Mouse (Mus musculus) forebrain, embryonic 11.5 days (tissue): Measurements from ENCODE around the gene Astn1. TPM values are rescaled to one million over a fixed set of nuclear protein-coding genes. Genes with fewer than 3 reads are reported as not detected.

Experiments used
- ATAC-seq: fragments of 200-750 bp; cut with Nextera tagmentation; replicated peaks from 2 replicates; pipeline ENCODE4 v1.8.0; 2017; ENCODE audit warnings: moderate TSS enrichment; ENCODE audit not compliant: low FRiP score
- DNase-seq: peaks from one replicate; pipeline ENCODE4 v3.0.0-alpha.2; 2017; ENCODE audit warnings: low spot score
- H3K27ac ChIP-seq: fragments of 300-500 bp; sonication (generic); 2 replicates; pipeline ENCODE4 v1.5.1; 2014; ENCODE audit warnings: low read depth, low read length
- H3K27me3 ChIP-seq: fragments of 300-500 bp; sonication (generic); 2 replicates; pipeline ENCODE4 v1.6.1; 2014; ENCODE audit warnings: mild to moderate bottlenecking, low read length, mixed read lengths; ENCODE audit not compliant: control insufficient read depth, insufficient read depth
- H3K36me3 ChIP-seq: fragments of 300-500 bp; sonication (generic); 2 replicates; pipeline ENCODE4 v1.6.1; 2014; ENCODE audit warnings: mild to moderate bottlenecking, low read length, moderate library complexity, mixed read lengths; ENCODE audit not compliant: control insufficient read depth, insufficient read depth
- H3K4me1 ChIP-seq: fragments of 300-500 bp; sonication (generic); replicated peaks from 2 replicates; pipeline ENCODE4 v1.6.1; 2014; ENCODE audit warnings: low read length, mixed read lengths; ENCODE audit not compliant: control insufficient read depth, insufficient read depth
- H3K4me2 ChIP-seq: fragments of 300-500 bp; sonication (generic); 2 replicates; pipeline ENCODE4 v1.6.1; 2014; ENCODE audit warnings: low read depth, mild to moderate bottlenecking, low read length, moderate library complexity, mixed read lengths; ENCODE audit not compliant: severe bottlenecking
- H3K4me3 ChIP-seq: fragments of 300-500 bp; sonication (generic); 2 replicates; pipeline ENCODE4 v1.5.1; 2014; ENCODE audit warnings: low read depth, low read length
- H3K9ac ChIP-seq: fragments of 300-500 bp; sonication (generic); 2 replicates; pipeline ENCODE4 v1.6.1; 2014; ENCODE audit warnings: low read length
- H3K9me3 ChIP-seq: fragments of 300-500 bp; sonication (generic); 2 replicates; pipeline ENCODE4 v1.6.1; 2016; ENCODE audit warnings: low read length, mixed read lengths; ENCODE audit not compliant: control insufficient read depth
- WGBS: fragments of 180-500 bp; shearing (Covaris S2); extraction: QIAGEN DNeasy Blood & Tissue Kit; methylation state at CpG from one replicate; pipeline ENCODE4 v1.1.7; 2014; 5-methylcytosine and 5-hydroxymethylcytosine counted together
- polyA plus RNA-seq: library from polyadenylated mRNA; unstranded; fragments of >200 nt; fragmentation: Nextera tagmentation; extraction: Ambion mirVana; gene quantifications from 2 replicates; pipeline ENCODE4 v1.2.1, GENCODE M21; 2014

Gene Astn1
- polyA plus RNA-seq, 1 experiment from 2014 or later: 19.5 TPM

DNA sequence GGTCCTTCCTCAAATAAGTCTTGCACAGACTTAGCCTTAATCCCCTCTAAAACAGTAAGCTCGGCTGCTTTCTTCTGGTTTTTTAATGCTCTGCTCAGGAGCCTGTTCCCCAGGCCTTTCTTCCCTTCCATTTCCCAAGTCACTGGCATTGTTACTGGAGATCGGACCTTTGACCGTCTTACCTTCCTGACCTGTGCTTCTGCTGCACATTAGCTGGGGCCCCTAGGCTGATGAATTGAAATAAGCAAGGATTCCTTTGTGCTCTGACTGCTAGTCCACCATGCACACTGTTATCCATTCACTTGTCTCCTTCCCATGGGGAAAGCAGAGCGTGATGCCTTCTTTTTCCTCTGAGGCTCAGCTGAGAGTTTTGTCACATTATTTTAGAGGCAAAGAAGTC lies 255.9 kb downstream of the Astn1 start:
- no peak overlapping the region for H3K4me3 ChIP-seq
- ATAC-seq: no peak
- no peaks in the 10 kb centered on the region for H3K27me3 ChIP-seq
- no peaks in the 10 kb centered on the region for H3K4me1 ChIP-seq
- no peak overlapping the region for H3K9ac ChIP-seq
- no peak overlapping the region for H3K4me2 ChIP-seq
- no peaks in the 10 kb centered on the region for H3K9me3 ChIP-seq
- WGBS: 32% methylated on average over 4 of the region's 4 CpGs
- no peak overlapping the region for H3K27ac ChIP-seq
- no peaks in the 10 kb centered on the region for H3K36me3 ChIP-seq
- DNase-seq: no peak

DNA sequence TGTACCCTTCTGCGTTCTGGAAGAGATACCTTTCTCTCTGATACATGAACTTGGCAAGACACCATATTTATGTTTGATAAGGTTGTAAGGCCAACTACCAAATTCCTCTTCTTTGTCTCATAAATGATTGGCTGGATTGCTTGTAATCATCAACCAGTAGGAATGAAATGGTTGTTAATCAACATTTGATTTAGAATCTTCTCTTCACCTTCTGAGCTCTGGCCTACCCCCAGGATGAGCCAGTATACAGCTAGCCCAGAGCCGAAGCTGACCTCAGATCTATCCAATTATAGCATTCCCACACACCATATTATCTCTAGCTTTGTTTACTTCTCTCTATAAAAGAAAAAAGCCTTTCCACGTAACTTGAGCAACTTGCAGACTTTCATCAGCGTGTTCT lies 270.9 kb downstream of the Astn1 start:
- no peaks in the 10 kb centered on the region for H3K4me1 ChIP-seq
- no peak overlapping the region for H3K27ac ChIP-seq
- H3K9me3 ChIP-seq: no peaks in the 10 kb centered on the region
- 82% methylated on average over 4 of the region's 4 CpGs for WGBS
- H3K36me3 ChIP-seq: no peaks in the 10 kb centered on the region
- H3K4me3 ChIP-seq: no peak overlapping the region
- no peak overlapping the region for H3K9ac ChIP-seq
- ATAC-seq: no peak
- DNase-seq: no peak
- no peaks in the 10 kb centered on the region for H3K27me3 ChIP-seq
- no peak overlapping the region for H3K4me2 ChIP-seq

DNA sequence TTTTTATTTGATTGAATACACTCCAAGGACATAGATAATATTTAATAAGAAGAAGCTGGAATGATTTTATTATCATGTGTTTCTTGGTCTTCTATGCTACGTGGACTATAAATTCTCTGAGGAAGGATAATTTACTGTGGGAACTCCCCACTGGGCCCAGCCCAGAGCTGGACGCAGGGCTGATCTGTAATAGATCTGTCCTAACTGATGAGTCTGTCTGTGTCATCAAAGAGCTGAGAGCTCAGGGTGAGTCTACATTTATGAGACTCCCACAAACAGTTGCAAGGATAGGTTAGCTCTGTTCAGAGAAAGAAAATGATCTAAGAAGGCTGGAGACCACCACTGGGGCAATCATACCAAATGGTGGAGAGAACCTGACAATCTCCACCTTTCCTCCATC lies 271.4 kb downstream of the Astn1 start:
- no peaks in the 10 kb centered on the region for H3K9me3 ChIP-seq
- H3K36me3 ChIP-seq: no peaks in the 10 kb centered on the region
- no peak for ATAC-seq
- WGBS: 86% methylated on average over 2 of the region's 2 CpGs
- H3K9ac ChIP-seq: no peak overlapping the region
- no peak overlapping the region for H3K4me2 ChIP-seq
- H3K4me3 ChIP-seq: no peak overlapping the region
- no peaks in the 10 kb centered on the region for H3K4me1 ChIP-seq
- DNase-seq: no peak
- H3K27ac ChIP-seq: no peak overlapping the region
- no peaks in the 10 kb centered on the region for H3K27me3 ChIP-seq

DNA sequence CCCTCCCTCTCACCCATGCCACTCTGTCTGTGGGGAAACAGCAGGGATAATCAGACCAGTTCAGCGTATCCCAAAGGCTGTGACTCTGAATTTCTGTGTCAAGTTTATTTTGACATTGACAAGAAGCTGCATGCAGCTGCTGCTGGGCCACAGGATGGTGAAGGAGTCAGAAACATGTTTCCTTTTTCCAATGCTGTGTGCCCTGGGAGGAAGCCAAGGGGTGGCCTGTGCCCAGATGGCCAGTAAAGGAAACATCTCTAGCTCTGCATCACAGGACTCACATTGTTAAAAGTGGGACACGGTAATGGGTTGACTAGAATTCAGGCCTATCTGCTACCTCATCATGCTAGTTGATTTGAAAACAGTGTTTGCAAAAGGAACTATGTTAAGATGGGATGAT lies 279.2 kb downstream of the Astn1 start:
- Histone ChIP-seq H3K27ac (no peak overlapping the region), H3K4me1 (no peaks in the 10 kb centered on the region), H3K9ac (no peak overlapping the region), H3K4me2 (no peak overlapping the region), H3K27me3 (no peaks in the 10 kb centered on the region), H3K36me3 (no peaks in the 10 kb centered on the region), H3K9me3 (no peaks in the 10 kb centered on the region), H3K4me3 (no peak overlapping the region)
- no peak for ATAC-seq
- DNase-seq: no peak
- WGBS: 88% methylated on average over 2 of the region's 2 CpGs

DNA sequence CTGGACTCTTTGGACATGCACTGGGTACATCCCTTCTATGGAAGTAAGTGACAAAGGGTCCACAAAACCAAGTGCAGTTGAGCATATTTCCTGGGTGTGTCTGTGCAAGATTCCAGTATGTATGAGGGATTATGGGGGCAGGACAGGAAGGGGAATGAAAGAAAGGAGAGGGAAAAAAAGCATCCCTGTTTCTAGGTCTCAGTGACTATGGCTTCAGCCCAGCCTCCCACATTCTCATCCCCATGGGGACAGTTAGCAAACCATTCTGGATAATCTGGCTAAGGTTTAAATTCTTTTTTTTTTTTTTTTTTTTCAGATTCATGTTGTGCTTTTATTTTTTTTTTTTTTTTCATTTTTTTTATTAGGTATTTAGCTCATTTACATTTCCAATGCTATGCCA lies 280.2 kb downstream of the Astn1 start:
- H3K27me3 ChIP-seq: no peaks in the 10 kb centered on the region
- ATAC-seq (no peak), DNase-seq (no peak)
- H3K9me3 ChIP-seq: no peaks in the 10 kb centered on the region
- no peaks in the 10 kb centered on the region for H3K36me3 ChIP-seq
- no peaks in the 10 kb centered on the region for H3K4me1 ChIP-seq
- H3K9ac ChIP-seq: no peak overlapping the region
- H3K27ac ChIP-seq: no peak overlapping the region
- no peak overlapping the region for H3K4me2 ChIP-seq
- H3K4me3 ChIP-seq: no peak overlapping the region

DNA sequence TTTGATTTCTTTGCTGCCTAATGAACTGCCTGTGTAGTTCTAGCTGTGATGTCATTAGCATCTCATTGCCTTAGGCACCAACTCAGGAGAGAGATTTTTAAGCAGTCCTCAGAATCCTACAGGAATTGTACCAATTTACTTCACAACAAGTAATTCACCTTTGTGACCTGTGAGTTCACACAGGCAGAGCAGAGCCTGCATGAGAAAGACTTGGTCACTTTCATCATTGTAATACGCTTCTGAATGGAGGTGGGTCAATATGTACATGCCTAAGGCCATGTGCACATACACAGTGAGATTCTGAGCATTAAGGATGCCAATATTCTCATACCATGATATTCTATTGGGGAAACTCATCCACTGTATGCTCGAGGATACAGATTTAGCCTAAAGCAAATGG lies 290.7 kb downstream of the Astn1 start:
- no peaks in the 10 kb centered on the region for H3K27me3 ChIP-seq
- no peaks in the 10 kb centered on the region for H3K4me1 ChIP-seq
- ATAC-seq (no peak), DNase-seq (no peak)
- WGBS: 79% methylated on average over 2 of the region's 2 CpGs
- no peak overlapping the region for H3K9ac ChIP-seq
- H3K4me3 ChIP-seq: no peak overlapping the region
- H3K4me2 ChIP-seq: no peak overlapping the region
- H3K27ac ChIP-seq: no peak overlapping the region
- no peaks in the 10 kb centered on the region for H3K36me3 ChIP-seq
- H3K9me3 ChIP-seq: no peaks in the 10 kb centered on the region

DNA sequence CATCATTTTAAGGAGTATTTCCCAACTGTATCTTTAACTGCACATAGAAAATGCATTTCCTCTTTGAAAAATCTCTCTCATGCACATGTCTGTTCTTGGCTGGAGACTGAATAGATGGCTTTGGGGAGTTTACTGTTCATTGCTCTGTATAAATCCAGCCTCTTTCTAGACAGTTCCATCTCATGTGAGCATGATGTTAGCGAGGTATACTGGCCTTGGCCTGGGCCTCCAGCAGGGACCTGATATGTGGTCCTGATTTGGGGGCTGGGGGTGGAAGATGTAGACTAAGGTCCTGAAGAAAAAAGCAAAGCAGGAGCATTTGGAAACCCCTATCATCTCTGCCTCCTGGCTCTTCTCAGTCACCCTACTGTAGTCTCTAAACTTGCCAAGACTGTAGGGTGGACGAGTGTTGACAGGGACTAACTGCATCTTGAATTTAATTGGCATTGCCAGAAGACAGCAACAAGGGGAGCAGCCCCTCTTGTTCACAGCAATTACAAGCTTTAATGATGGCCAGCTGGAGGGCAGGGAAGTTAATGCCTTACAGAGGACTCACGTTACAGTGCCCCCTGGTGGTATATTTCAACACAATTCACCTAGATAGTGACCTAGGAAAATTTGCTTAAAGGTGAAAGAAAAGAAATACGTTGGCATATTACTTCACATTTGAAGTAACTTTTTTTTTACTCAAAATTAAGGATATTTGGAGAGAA lies 291.9 kb downstream of the Astn1 start:
- ATAC-seq (peak; percentile 73; the same call in 1 of the 2 replicates), DNase-seq (peak; percentile 56)
- Histone ChIP-seq H3K4me1 (no peaks in the 10 kb centered on the region), H3K36me3 (no peaks in the 10 kb centered on the region), H3K27me3 (no peaks in the 10 kb centered on the region), H3K9me3 (no peaks in the 10 kb centered on the region), H3K4me2 (no peak overlapping the region), H3K27ac (no peak overlapping the region), H3K4me3 (no peak overlapping the region), H3K9ac (no peak overlapping the region)
- 29% methylated on average over 4 of the region's 4 CpGs for WGBS

DNA sequence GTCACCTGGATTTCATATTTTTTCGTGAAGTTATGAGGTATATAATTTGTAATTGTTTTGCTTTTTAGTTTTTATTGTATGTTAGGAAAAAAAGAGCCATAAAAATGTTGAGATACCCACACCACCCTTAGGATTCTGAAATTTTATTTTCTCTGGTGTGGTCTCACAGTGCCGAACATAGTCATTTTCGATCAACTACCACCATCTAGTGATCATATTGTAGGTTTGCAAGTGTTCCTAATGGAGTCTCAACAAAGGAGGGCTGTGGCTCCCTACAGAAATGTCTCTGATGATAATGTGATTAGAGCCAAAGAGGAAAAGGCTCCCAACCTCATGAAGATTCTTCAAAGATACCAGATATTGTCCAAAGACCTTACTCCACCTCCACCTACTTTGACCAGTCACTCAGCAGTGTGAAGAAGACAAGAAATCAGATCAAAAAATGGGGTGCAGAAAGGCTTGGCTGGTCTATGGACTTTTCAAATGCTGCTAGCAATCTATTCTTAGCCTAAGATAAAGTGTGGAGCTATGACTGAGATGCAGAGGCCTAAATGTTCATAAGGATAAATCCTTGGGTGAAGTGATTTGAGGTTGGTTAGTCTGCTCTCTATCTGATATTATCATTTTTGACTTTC lies 292.6 kb downstream of the Astn1 start:
- H3K4me1 ChIP-seq: no peaks in the 10 kb centered on the region
- no peak overlapping the region for H3K9ac ChIP-seq
- no peak overlapping the region for H3K4me3 ChIP-seq
- no peak overlapping the region for H3K4me2 ChIP-seq
- H3K27me3 ChIP-seq: no peaks in the 10 kb centered on the region
- no peak for DNase-seq
- H3K27ac ChIP-seq: no peak overlapping the region
- ATAC-seq: peak; percentile 82
- no peaks in the 10 kb centered on the region for H3K36me3 ChIP-seq
- 58% methylated on average over 3 of the region's 3 CpGs for WGBS
- no peaks in the 10 kb centered on the region for H3K9me3 ChIP-seq

DNA sequence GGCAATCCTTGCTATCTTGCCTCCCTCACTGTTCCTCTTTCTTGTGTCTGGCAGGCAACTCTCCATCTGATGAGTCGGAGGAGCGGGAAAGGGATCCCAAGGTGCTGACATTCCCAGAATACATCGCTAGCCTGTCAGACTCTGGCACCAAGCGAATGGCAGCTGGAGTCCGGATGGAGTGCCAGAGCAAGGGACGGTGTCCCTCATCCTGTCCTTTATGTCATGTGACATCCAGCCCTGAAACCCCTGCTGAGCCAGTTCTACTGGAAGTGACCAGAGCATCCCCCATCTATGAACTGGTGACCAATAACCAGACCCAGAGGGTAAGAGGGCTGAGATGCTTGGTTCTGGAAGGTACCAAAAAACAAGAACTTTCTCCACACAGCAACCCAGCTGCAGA lies 294.9 kb downstream of the Astn1 start:
- WGBS: 96% methylated on average over 6 of the region's 6 CpGs
- H3K36me3 ChIP-seq: no peaks in the 10 kb centered on the region

More for the DNA sequence above, 294.9 kb downstream of the Astn1 start:
- Histone ChIP-seq H3K4me3 (no peak overlapping the region), H3K27ac (no peak overlapping the region), H3K4me2 (no peak overlapping the region), H3K4me1 (no peaks in the 10 kb centered on the region), H3K9me3 (no peaks in the 10 kb centered on the region), H3K9ac (no peak overlapping the region), H3K27me3 (no peaks in the 10 kb centered on the region)
- no peak for DNase-seq
- no peak for ATAC-seq
